Mouse (Mus musculus) stomach, embryonic 14.5 days (tissue): ENCODE measurements around the gene Isoc2b. TPM values are rescaled to one million over a fixed set of nuclear protein-coding genes. Genes with fewer than 3 reads are reported as not detected.
"Not testable (repeated sequence)": the region's sequence is repeated elsewhere in the genome, so short reads cannot be mapped to it uniquely, and the experiment has no call there.

Experiments
- ATAC-seq: fragments of 200-750 bp; cut with Nextera tagmentation; 2 replicates; pipeline ENCODE4 v1.8.0; 2017; ENCODE audit warnings: low read depth, moderate TSS enrichment; ENCODE audit not compliant: insufficient number of reproducible peaks, insufficient read depth, low FRiP score
- H3K27ac ChIP-seq: fragments of 300-500 bp; sonication (generic); 2 replicates; pipeline ENCODE4 v1.5.1; 2014; ENCODE audit warnings: mild to moderate bottlenecking, low read length, moderate library complexity, mixed read lengths
- H3K27me3 ChIP-seq: fragments of 300-500 bp; sonication (generic); 2 replicates; pipeline ENCODE4 v1.6.1; 2014; ENCODE audit warnings: low read length, control low read depth, mixed read lengths; ENCODE audit not compliant: control insufficient read depth, insufficient read depth
- H3K36me3 ChIP-seq: fragments of 300-500 bp; sonication (generic); 2 replicates; pipeline ENCODE4 v1.6.1; 2014; ENCODE audit warnings: mild to moderate bottlenecking, control low read depth, low read length, moderate library complexity, mixed read lengths; ENCODE audit not compliant: control insufficient read depth, insufficient read depth
- H3K4me1 ChIP-seq: fragments of 300-500 bp; sonication (generic); 2 replicates; pipeline ENCODE4 v1.6.1; 2014; ENCODE audit warnings: low read length, control low read depth, mixed read lengths; ENCODE audit not compliant: control insufficient read depth, insufficient read depth
- H3K4me2 ChIP-seq: fragments of 300-500 bp; sonication (generic); replicated peaks from 2 replicates; pipeline ENCODE4 v1.6.1; 2014; ENCODE audit warnings: low read depth, low read length, control low read depth
- H3K4me3 ChIP-seq: fragments of 300-500 bp; sonication (generic); 2 replicates; pipeline ENCODE4 v1.5.1; 2014; ENCODE audit warnings: low read depth, low read length, control low read depth
- H3K9ac ChIP-seq: fragments of 300-500 bp; sonication (generic); replicated peaks from 2 replicates; pipeline ENCODE4 v1.6.1; 2014; ENCODE audit warnings: low read depth, mild to moderate bottlenecking, control low read depth, low read length, moderate library complexity, mixed read lengths
- H3K9me3 ChIP-seq: fragments of 300-500 bp; sonication (generic); 2 replicates; pipeline ENCODE4 v1.6.1; 2016; ENCODE audit warnings: low read depth, low read length, control low read depth; ENCODE audit not compliant: control insufficient read depth
- WGBS: fragments of 180-500 bp; shearing (Covaris S2); extraction: QIAGEN DNeasy Blood & Tissue Kit; methylation state at CpG from one replicate; pipeline ENCODE4 v1.1.7; 2014; 5-methylcytosine and 5-hydroxymethylcytosine counted together
- polyA plus RNA-seq: library from polyadenylated mRNA; unstranded; fragments of >200 nt; fragmentation: Nextera tagmentation; extraction: Ambion mirVana; gene quantifications from 2 replicates; pipeline ENCODE4 v1.2.1, GENCODE M21; 2014

Isoc2b gene
- polyA plus RNA-seq, 1 experiment from 2014 or later: 7.0 TPM

DNA sequence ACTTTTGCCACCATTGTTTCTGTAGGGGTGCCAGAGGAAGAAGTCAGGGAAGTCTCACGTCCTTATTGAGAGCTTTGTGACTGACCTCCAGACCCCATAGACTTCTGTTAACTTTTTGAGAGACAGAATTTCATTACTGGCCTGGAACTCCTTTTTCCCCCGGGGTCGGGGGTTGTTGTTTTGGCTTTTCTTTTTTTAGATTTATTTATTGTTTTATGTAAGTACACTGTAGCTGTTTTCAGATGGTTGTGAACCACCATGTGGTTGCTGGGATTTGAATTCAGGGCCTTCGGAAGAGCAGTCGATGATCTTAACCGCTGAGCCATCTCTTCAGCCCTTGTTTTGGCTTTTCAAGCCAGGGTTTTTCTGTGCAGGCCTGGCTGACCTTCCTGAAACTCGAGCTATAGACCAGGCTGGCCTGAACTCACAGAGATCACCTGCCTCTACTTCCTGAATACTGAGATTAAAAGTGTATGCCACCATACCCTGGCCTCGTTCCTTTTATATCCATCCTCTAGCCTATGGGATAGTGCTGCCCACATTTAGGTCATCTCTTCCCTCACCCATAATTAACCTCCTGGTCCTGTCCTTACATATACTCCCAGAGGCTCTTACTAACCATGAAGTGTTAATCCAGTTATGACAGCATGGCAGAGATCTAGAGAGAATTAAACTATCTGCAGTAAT, 56.8 kb downstream of the Isoc2b start:
- no peaks in the 10 kb centered on the region for H3K9me3 ChIP-seq
- no peaks in the 10 kb centered on the region for H3K27me3 ChIP-seq
- peaks cover 11% of the 10 kb centered on the region; the same call in 1 of the 2 replicates for H3K4me1 ChIP-seq
- H3K9ac ChIP-seq: peak overlapping the region; percentile 28; the same call in 1 of the 2 replicates
- H3K4me2 ChIP-seq: peak overlapping the region; percentile 62
- WGBS: 28% methylated on average over 8 of the region's 8 CpGs
- H3K27ac ChIP-seq: peak overlapping the region; percentile 73; the same call in 1 of the 2 replicates
- ATAC-seq: no peak
- peak overlapping the region; percentile 99 for H3K4me3 ChIP-seq
- H3K36me3 ChIP-seq: peaks cover 22% of the 10 kb centered on the region

DNA sequence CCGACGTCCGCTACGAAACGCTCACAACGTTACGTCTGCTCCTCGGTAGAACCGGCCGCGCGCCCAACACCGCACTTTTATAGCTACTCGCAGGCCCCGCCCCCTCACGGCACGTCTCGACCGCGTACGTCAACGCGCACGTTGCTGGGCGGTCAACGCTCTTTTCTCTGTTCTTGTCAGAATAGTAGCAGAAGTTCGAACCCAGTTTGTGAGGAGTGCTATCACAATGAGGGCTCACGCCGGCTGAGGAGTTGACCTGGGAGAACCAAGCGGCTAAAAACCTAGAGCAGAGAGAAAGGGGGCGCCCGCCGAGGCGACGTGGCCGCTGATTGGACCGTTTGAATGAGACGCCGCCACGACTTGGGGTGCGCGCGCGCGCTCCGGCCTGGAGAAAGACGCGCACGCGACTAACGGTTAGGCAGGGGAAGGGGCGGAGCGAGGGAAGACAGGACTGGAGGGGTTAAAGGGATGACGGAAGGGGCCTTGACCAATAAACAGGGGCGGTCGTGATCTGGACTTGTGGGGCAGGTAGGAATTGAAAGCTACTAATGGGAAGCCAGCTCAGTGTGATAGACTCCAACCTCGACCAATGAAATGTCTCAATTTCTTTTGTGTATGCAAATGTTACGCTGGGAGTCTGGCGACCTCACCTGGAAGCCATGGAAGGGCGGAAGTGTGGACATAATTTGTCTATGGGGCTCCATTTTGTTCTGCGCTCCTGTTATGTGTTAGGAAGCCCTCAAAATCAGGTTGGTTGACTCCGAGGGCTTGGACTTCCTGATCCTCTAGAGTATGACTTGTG, 57.6 kb downstream of the Isoc2b start, which contains the start of gene Ube2s:
Ube2s (minus strand) TSS at position 288 of the 802 bp plus-strand sequence.
- WGBS: under 1% methylated on average over 62 of the region's 62 CpGs
- peaks cover 11% of the 10 kb centered on the region; the same call in 1 of the 2 replicates for H3K4me1 ChIP-seq
- peak within 1 kb of the TSS; percentile 80 for H3K4me2 ChIP-seq

DNA sequence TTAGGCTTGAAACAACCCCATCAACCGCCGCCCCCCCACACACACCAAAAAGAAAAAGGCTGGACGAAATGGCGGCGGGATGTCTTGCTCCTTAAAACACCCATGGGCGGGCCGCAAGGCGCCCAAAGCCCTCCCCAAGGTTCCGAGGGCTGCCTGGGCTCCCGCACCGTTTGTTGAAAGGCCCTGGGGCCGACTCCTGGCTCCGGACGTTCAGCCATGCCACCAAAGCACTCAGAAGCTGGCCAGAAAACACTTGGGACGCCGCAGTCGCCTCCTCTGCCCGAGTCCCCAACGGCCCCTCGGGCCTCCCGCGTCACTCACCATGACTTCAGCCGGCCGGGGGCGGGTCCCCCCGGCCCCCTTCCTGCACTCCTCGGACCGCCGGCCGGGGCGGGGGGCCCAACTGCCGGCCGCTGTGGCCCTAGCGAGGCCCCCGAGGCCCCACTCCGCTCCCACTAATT, 58.2 kb downstream of the Isoc2b start:
- H3K4me3 ChIP-seq: peak overlapping the region; percentile 99
- ATAC-seq: no peak; the same call in 1 of the 2 replicates
- H3K9me3 ChIP-seq: no peaks in the 10 kb centered on the region
- peak overlapping the region; percentile 98 for H3K9ac ChIP-seq
- peaks cover 31% of the 10 kb centered on the region for H3K36me3 ChIP-seq
- peak overlapping the region; percentile 97 for H3K27ac ChIP-seq
- H3K27me3 ChIP-seq: no peaks in the 10 kb centered on the region
- peak overlapping the region; percentile 80 for H3K4me2 ChIP-seq
- peaks cover 11% of the 10 kb centered on the region; the same call in 1 of the 2 replicates for H3K4me1 ChIP-seq
- 1% methylated on average over 27 of the region's 36 CpGs for WGBS

More for the DNA sequence above, 57.6 kb downstream of the Isoc2b start, which contains the start of gene Ube2s:
- peak within 1 kb of the TSS; percentile 99 for H3K4me3 ChIP-seq
- peak within 1 kb of the TSS; percentile 98 for H3K9ac ChIP-seq
- H3K36me3 ChIP-seq: peaks cover 26% of the 10 kb centered on the region
- no peaks in the 10 kb centered on the region for H3K9me3 ChIP-seq
- H3K27me3 ChIP-seq: no peaks in the 10 kb centered on the region
- peak within 1 kb of the TSS; percentile 97 for H3K27ac ChIP-seq
- ATAC-seq: peak; percentile 99

DNA sequence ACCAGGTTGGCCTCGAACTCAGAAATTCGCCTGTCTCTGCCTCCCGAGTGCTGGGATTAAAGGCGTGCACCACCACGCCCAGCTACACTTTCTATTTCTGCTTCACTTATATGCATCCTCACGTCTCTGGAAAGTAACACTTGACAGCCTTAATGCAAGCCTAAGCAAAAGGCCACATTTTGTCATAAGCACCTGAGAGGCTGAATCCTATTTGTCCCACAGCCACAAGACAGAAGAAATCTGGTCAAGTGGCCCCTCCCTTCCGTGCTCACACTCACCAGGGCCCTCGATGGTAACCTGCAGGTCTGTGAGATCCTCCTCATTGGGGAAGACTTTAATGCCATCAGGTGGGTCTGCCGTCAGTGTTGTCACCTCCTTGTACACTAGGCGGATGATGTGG, 58.9 kb downstream of the Isoc2b start:
- H3K4me1 ChIP-seq: peaks cover 11% of the 10 kb centered on the region; the same call in 1 of the 2 replicates
- peak overlapping the region; percentile 98 for H3K9ac ChIP-seq
- not testable (repeated sequence) for ATAC-seq, H3K9me3 ChIP-seq, H3K27me3 ChIP-seq, H3K27ac ChIP-seq
- peak overlapping the region; percentile 80 for H3K4me2 ChIP-seq
- H3K36me3 ChIP-seq: peaks cover 39% of the 10 kb centered on the region
- H3K4me3 ChIP-seq: peak overlapping the region; percentile 99
- 36% methylated on average over 10 of the region's 10 CpGs for whole genome bisulfite sequencing

DNA sequence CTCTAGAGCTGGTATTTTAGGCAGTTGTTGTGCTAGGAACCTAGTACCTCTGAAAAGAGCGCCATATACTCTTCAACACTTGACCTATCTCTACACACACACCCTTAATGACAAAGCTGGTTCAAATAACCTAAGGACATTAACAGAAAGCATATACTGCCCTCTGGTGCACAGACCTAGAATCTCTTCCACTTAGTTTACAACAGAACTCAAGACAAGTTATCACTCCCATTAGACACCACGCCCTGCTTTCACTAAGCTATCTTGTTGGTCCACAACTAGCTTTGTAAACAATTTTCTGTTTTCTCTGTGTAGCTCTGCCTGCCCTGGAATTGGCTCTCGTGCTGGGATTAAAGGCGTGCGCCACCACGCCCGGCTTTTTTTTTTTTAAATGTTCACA, 63.3 kb downstream of the Isoc2b start:
- WGBS: 82% methylated on average over 7 of the region's 7 CpGs
- Histone ChIP-seq H3K4me2 (no peak overlapping the region), H3K9me3 (no peaks in the 10 kb centered on the region), H3K4me1 (peaks cover 11% of the 10 kb centered on the region; the same call in 1 of the 2 replicates), H3K36me3 (peaks cover 48% of the 10 kb centered on the region), H3K9ac (no peak overlapping the region), H3K27ac (no peak overlapping the region), H3K27me3 (no peaks in the 10 kb centered on the region), H3K4me3 (no peak overlapping the region)
- ATAC-seq: 0 out of 2 replicates have a peak, but pooled peaks have one; percentile 33

DNA sequence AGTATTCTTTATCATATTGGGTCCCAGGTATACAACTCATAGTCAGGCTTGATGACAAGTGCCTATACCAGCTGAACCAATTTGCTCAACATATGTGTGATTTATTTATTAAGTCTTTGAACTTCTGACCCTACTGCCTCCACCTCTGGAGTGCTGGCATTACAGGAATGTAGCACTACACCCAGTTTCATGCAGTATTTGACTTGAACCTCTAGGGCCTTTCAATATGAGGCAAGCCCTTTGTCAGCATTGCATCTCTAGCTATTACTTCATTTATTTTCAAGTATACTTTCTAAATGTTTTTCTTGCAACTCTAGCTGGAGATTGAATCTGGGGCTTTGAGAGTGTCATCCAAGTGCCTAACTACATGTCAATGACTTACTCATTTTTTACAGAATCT, 67.8 kb downstream of the Isoc2b start:
- H3K27ac ChIP-seq: no peak overlapping the region
- peaks cover 26% of the 10 kb centered on the region for H3K36me3 ChIP-seq
- no peak overlapping the region for H3K4me3 ChIP-seq
- H3K9ac ChIP-seq: no peak overlapping the region
- H3K27me3 ChIP-seq: no peaks in the 10 kb centered on the region
- no peaks in the 10 kb centered on the region for H3K9me3 ChIP-seq
- no peak overlapping the region for H3K4me2 ChIP-seq
- no peaks in the 10 kb centered on the region for H3K4me1 ChIP-seq
- ATAC-seq: no peak

DNA sequence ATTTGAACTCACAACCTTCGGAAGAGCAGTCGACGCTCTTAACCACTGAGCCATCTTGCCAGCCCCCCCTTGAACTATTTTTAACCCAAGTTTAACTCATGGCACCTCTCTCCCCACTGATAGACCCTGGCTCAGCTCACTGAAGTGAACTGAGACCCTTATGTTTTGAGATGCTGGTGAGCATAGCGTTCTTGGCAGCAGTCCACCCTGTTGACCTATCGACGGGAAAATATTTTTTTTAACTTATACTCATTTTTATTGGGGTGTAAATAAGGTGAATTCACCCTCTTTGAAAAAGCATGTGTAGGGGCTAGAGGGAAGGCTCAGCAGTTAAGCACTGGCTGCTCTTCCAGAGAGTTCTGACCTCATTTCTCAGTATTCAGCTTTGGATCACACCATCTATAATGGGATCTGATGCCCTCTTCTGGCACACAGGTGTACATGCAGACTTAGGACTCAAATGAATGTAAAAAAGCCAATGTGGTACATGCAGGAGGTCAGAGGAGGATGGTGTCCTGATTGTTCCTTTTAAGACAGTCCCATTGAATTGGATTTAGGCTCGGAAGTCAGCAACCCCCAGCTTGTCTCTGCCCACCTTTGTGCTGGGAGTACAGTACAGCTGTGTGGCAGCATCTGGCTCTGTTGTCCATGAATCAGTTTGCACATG, 74.2 kb downstream of the Isoc2b start:
- H3K9me3 ChIP-seq: no peaks in the 10 kb centered on the region
- no peak for ATAC-seq
- H3K36me3 ChIP-seq: peaks cover 36% of the 10 kb centered on the region
- no peak overlapping the region for H3K4me2 ChIP-seq
- no peak overlapping the region for H3K9ac ChIP-seq
- H3K4me1 ChIP-seq: 0 out of 2 replicates have a peak, but pooled peaks cover 10% of the 10 kb centered on the region
- H3K4me3 ChIP-seq: no peak overlapping the region
- H3K27ac ChIP-seq: no peak overlapping the region
- WGBS: 74% methylated on average over 7 of the region's 7 CpGs
- H3K27me3 ChIP-seq: no peaks in the 10 kb centered on the region
